Mouse (Mus musculus): Measurements from ENCODE around the gene Uimc1.
"Not testable (repeated sequence)": the region's sequence is repeated elsewhere in the genome, so short reads cannot be mapped to it uniquely, and the experiment has no call there.

Uimc1 gene

GRCm38 (mm10) chr13:55099726-55100478, at the start of gene Uimc1:
Uimc1 (minus strand) TSS chr13:55100300.
- CTCF ChIA-PET = no interaction called here

- CTCF ChIA-PET = no interaction called here
These were observed 40.2 kb upstream of the Uimc1 start for GRCm38 (mm10) chr13:55140271-55140670.

GRCm38 (mm10) chr13:55135382-55135781, 35.3 kb upstream of the Uimc1 start:
- CTCF ChIA-PET = interaction anchor here (0.7 kb wide), 1 partner anchor 1268 kb away, joined by 11 read pairs; no protein-coding TSS in a partner anchor

GRCm38 (mm10) chr13:55133448-55133847, 33.3 kb upstream of the Uimc1 start, which contains the start of gene Gm17617:
Gm17617 (minus strand) TSS chr13:55133548.
- CTCF ChIA-PET = interaction anchor here (0.9 kb wide), 1 partner anchor 22 kb away, joined by 10 read pairs; no protein-coding TSS in a partner anchor

- CTCF ChIA-PET = interaction anchor here (0.7 kb wide), 1 partner anchor 19 kb away, joined by 5 read pairs; the partner anchor contains the start of gene Zfp346
These were observed 24.8 kb upstream of the Uimc1 start for GRCm38 (mm10) chr13:55124903-55125302.

- CTCF ChIA-PET = no interaction called here
These were observed 14.3 kb upstream of the Uimc1 start for GRCm38 (mm10) chr13:55114375-55114774.

- CTCF ChIA-PET = no interaction called here
These were observed 7.6 kb upstream of the Uimc1 start for GRCm38 (mm10) chr13:55107694-55108093.

GRCm38 (mm10) chr13:55107116-55107515, 7.0 kb upstream of the Uimc1 start:
- CTCF ChIA-PET = no interaction called here

- CTCF ChIA-PET = interaction anchor here (1.0 to 1.2 kb wide), 2 partner anchors 19 to 72 kb away, joined by 3 to 5 read pairs; no protein-coding TSS in a partner anchor
These were observed 6.0 kb upstream of the Uimc1 start for GRCm38 (mm10) chr13:55105953-55106691.

GRCm38 (mm10) chr13:55105045-55105952, 5.2 kb upstream of the Uimc1 start, which contains the start of gene Zfp346:
Zfp346 (plus strand) TSS chr13:55105311.
- CTCF ChIA-PET = interaction anchor here (1.0 to 1.2 kb wide), 2 partner anchors 19 to 73 kb away, joined by 3 to 5 read pairs; no protein-coding TSS in a partner anchor

- CTCF ChIA-PET = no interaction called here
These were observed 3.3 kb upstream of the Uimc1 start for GRCm38 (mm10) chr13:55103351-55103750.

GRCm38 (mm10) chr13:55102366-55102765, 2.3 kb upstream of the Uimc1 start:
- CTCF ChIA-PET = no interaction called here

GRCm38 (mm10) chr13:55101627-55102026, 1.5 kb upstream of the Uimc1 start:
- CTCF ChIA-PET = interaction anchor here (0.6 kb wide), 1 partner anchor 280 kb away, joined by 3 read pairs; no protein-coding TSS in a partner anchor

- CTCF ChIA-PET = no interaction called here
These were observed 904 bp downstream of the Uimc1 start for GRCm38 (mm10) chr13:55099066-55099725.

GRCm38 (mm10) chr13:55097841-55098240, 2.3 kb downstream of the Uimc1 start:
- CTCF ChIA-PET = not testable (repeated sequence)

- CTCF ChIA-PET = no interaction called here
These were observed 7.5 kb downstream of the Uimc1 start for GRCm38 (mm10) chr13:55092588-55092987.

- CTCF ChIA-PET = no interaction called here
These were observed 24.5 kb downstream of the Uimc1 start for GRCm38 (mm10) chr13:55075597-55075996.

- CTCF ChIA-PET = no interaction called here
These were observed 28.8 kb downstream of the Uimc1 start for GRCm38 (mm10) chr13:55071322-55071721.

GRCm38 (mm10) chr13:55069719-55070118, 30.4 kb downstream of the Uimc1 start:
- CTCF ChIA-PET = no interaction called here

- CTCF ChIA-PET = no interaction called here
These were observed 36.8 kb downstream of the Uimc1 start for GRCm38 (mm10) chr13:55063276-55063675.

- CTCF ChIA-PET = interaction anchor here (0.5 kb wide), 1 partner anchor 11 kb away, joined by 3 read pairs; no protein-coding TSS in a partner anchor
These were observed 42.1 kb downstream of the Uimc1 start for GRCm38 (mm10) chr13:55058042-55058441.
